In genomic region chr11:114968752-114969207, GRCm38 (mm10) we compare ENCODE assay signal across 20 mouse cellular contexts. TPM values are rescaled to one million over a fixed set of nuclear protein-coding genes. Genes with fewer than 3 reads are reported as not detected.
DNase-seq lines count a peak whose midpoint lies in the region; ATAC-seq lines count a peak whose summit lies in the region.
"Had no signal": no experiment of that assay in that cellular context is flagged by ENCODE, and none has a peak within 500 bp of the region (broad histone marks: within the 10 kb centered on the region; RNA-seq: fewer than 3 reads in every experiment).

TSS of gene Cd300c (minus strand) at chr11:114969157.

- DNase-seq in heart, adult 9 months (ENCODE audit: low spot score in 2 of 2) = peak; percentile 10 to 54
- DNase-seq in liver, embryonic 11.5 days (ENCODE audit: low spot score) = no peak
- DNase-seq in monocyte, adult 2 months (ENCODE audit: low read depth in 1 of 2, low spot score in 2 of 2) = peak; percentile 33 to 35
- DNase-seq in adrenal gland, postnatal 14 days = no peak
- DNase-seq: cerebellum, adult 9-10 months; kidney, postnatal 10 days had no signal

- H3K4me1 ChIP-seq in heart, embryonic 12.5 days (replicated peaks) = peaks cover 6% of the 10 kb centered on the region
- no peaks in the 10 kb centered on the region for H3K4me1 ChIP-seq in liver, embryonic 15.5 days (replicated peaks)
- no peaks in the 10 kb centered on the region for H3K4me1 ChIP-seq in liver, embryonic 11.5 days (replicated peaks; ENCODE audit: control insufficient read depth, insufficient read depth, low read length)
- H3K4me1 ChIP-seq: embryonic facial prominence, embryonic 10.5 days; forebrain, embryonic 10.5 days; neural tube, embryonic 15.5 days had no signal

- H3K9me3 ChIP-seq in heart, embryonic 12.5 days (replicated peaks) = peaks cover 10% of the 10 kb centered on the region; the same call in 1 of the 2 replicates
- H3K9me3 ChIP-seq in liver, embryonic 15.5 days (replicated peaks) = no peaks in the 10 kb centered on the region
- no peaks in the 10 kb centered on the region for H3K9me3 ChIP-seq in liver, embryonic 11.5 days (ENCODE audit: control insufficient read depth, low read length)
- H3K9me3 ChIP-seq: heart, embryonic 15.5 days had no signal

- H3K27me3 ChIP-seq in heart, embryonic 12.5 days (replicated peaks) = no peaks in the 10 kb centered on the region
- no peaks in the 10 kb centered on the region for H3K27me3 ChIP-seq in liver, embryonic 15.5 days
- no peaks in the 10 kb centered on the region for H3K27me3 ChIP-seq in liver, embryonic 11.5 days (replicated peaks; ENCODE audit: control insufficient read depth, insufficient read depth, low read length)
- H3K27me3 ChIP-seq: heart, embryonic 15.5 days; neural tube, embryonic 15.5 days had no signal

- no peak within 1 kb of the TSS for H3K9ac ChIP-seq in heart, embryonic 12.5 days
- no peak within 1 kb of the TSS for H3K9ac ChIP-seq in liver, embryonic 15.5 days
- no peak within 1 kb of the TSS for H3K9ac ChIP-seq in liver, embryonic 11.5 days (ENCODE audit: low read depth, low read length)
- H3K9ac ChIP-seq: heart, embryonic 15.5 days; liver, embryonic 14.5 days; neural tube, embryonic 15.5 days had no signal

- H3K4me2 ChIP-seq in heart, embryonic 12.5 days = no peak within 1 kb of the TSS
- H3K4me2 ChIP-seq in liver, embryonic 15.5 days = no peak within 1 kb of the TSS
- H3K4me2 ChIP-seq in liver, embryonic 11.5 days = no peak within 1 kb of the TSS
- H3K4me2 ChIP-seq: heart, embryonic 15.5 days; neural tube, embryonic 15.5 days had no signal

- no peak within 1 kb of the TSS for H3K4me3 ChIP-seq in heart, embryonic 12.5 days
- H3K4me3 ChIP-seq in liver, embryonic 15.5 days (replicated peaks) = no peak within 1 kb of the TSS
- no peak within 1 kb of the TSS for H3K4me3 ChIP-seq in liver, embryonic 11.5 days (ENCODE audit: low read depth, low read length)
- H3K4me3 ChIP-seq: embryonic facial prominence, embryonic 10.5 days; forebrain, embryonic 10.5 days; heart, embryonic 15.5 days; neural tube, embryonic 15.5 days had no signal

- H3K27ac ChIP-seq in heart, embryonic 12.5 days (ENCODE audit: poor library complexity, severe bottlenecking) = no peak within 1 kb of the TSS
- H3K27ac ChIP-seq in liver, embryonic 15.5 days (replicated peaks) = peak within 1 kb of the TSS; percentile 55; the same call in 1 of the 2 replicates
- no peak within 1 kb of the TSS; the same call in 1 of the 2 replicates for H3K27ac ChIP-seq in liver, embryonic 11.5 days (ENCODE audit: low read depth, low read length)
- H3K27ac ChIP-seq: embryonic facial prominence, embryonic 10.5 days; forebrain, embryonic 10.5 days; heart, embryonic 15.5 days; liver, embryonic 14.5 days; neural tube, embryonic 15.5 days had no signal

- no peaks in the 10 kb centered on the region for H3K36me3 ChIP-seq in heart, embryonic 12.5 days
- H3K36me3 ChIP-seq in liver, embryonic 15.5 days (replicated peaks) = no peaks in the 10 kb centered on the region
- no peaks in the 10 kb centered on the region for H3K36me3 ChIP-seq in liver, embryonic 11.5 days (ENCODE audit: control insufficient read depth, insufficient read depth, low read length)
- H3K36me3 ChIP-seq: embryonic facial prominence, embryonic 10.5 days; forebrain, embryonic 10.5 days; G1E; heart, embryonic 15.5 days; neural tube, embryonic 15.5 days had no signal

- ATAC-seq in heart, embryonic 12.5 days (ENCODE audit: insufficient number of reproducible peaks, low FRiP score) = no peak
- ATAC-seq in liver, embryonic 15.5 days (ENCODE audit: insufficient read depth) = no peak; the same call in 1 of the 2 replicates
- ATAC-seq in liver, embryonic 11.5 days (replicated peaks; ENCODE audit: low FRiP score) = no peak
- peak; percentile 68 for ATAC-seq in hematopoietic stem cell, adult 5-6 weeks (replicated peaks in 1 of 2; ENCODE audit: insufficient read depth in 1 of 2, low FRiP score in 2 of 2, low TSS enrichment in 1 of 2, low read depth in 1 of 2, poor library complexity in 2 of 2, severe bottlenecking in 2 of 2)
- ATAC-seq in erythroid progenitor cell, adult 5-6 weeks (replicated peaks; ENCODE audit: low FRiP score, poor library complexity, severe bottlenecking) = no peak

- 82% methylated on average over 9 of the region's 9 CpGs for whole genome bisulfite sequencing in heart, embryonic 12.5 days
- 52% methylated on average over 9 of the region's 9 CpGs for WGBS in liver, embryonic 15.5 days (ENCODE audit: insufficient replicate concordance)
- WGBS in liver, embryonic 11.5 days = 70% methylated on average over 9 of the region's 9 CpGs

RNA-seq across cellular contexts. Expression of gene Cd300c, which starts in this region (rescaled TPM):
- not detected in 2 replicates for polyA plus RNA-seq in heart, embryonic 12.5 days (2016; fragmentation: Nextera tagmentation; extraction: Ambion mirVana)
- not detected in 2 replicates for polyA plus RNA-seq in liver, embryonic 15.5 days (2015; fragmentation: Nextera tagmentation; extraction: Ambion mirVana)
- polyA plus RNA-seq in liver, embryonic 11.5 days (2014; fragmentation: Nextera tagmentation; extraction: Ambion mirVana) = not detected in 2 replicates
- not detected in 2 replicates for total RNA-seq in hematopoietic stem cell, adult 5-6 weeks (2017)
- 0.83 TPM in 1 of 2 replicates, not detected in the other for total RNA-seq in adrenal gland, postnatal 14 days (2021)
- not detected in 2 replicates for total RNA-seq in erythroid progenitor cell, adult 5-6 weeks (2015; ENCODE audit: low replicate concordance)
- not detected in 2 replicates for total RNA-seq in erythroid progenitor cell, adult 5-6 weeks (2017; ENCODE audit: low replicate concordance)
- total RNA-seq: G1E; left cerebral cortex, adult 18-20 months; midbrain, postnatal 0 days had no signal
- polyA plus RNA-seq: C2C12; embryonic facial prominence, embryonic 10.5 days; forebrain, embryonic 10.5 days; G1E; heart, embryonic 15.5 days; liver, embryonic 14.5 days; midbrain, postnatal 0 days; neural tube, embryonic 15.5 days; stomach, embryonic 14.5 days had no signal

Comparison
In these comparisons a context has a peak if more than half of its experiments do, and no peak if none do; other contexts are left out.
1. Peak in ATAC-seq in hematopoietic stem cell, adult 5-6 weeks; RNA of the gene not detected or under 1 TPM.
2. DNase-seq: peak in heart, adult 9 months (2 of 2) and monocyte, adult 2 months (2 of 2); none in liver, embryonic 11.5 days (single experiment) and adrenal gland, postnatal 14 days (single experiment).